Mouse (Mus musculus): ENCODE measurements around the gene Gtf2ird1. TPM values are rescaled to one million over a fixed set of nuclear protein-coding genes. Genes with fewer than 3 reads are reported as not detected.
"Not testable (repeated sequence)": the region's sequence is repeated elsewhere in the genome, so short reads cannot be mapped to it uniquely, and the experiment has no call there.

The Gtf2ird1 gene
- total RNA-seq, 2 experiments from 2014 or later = 39.9 to 44.9 TPM

DNA sequence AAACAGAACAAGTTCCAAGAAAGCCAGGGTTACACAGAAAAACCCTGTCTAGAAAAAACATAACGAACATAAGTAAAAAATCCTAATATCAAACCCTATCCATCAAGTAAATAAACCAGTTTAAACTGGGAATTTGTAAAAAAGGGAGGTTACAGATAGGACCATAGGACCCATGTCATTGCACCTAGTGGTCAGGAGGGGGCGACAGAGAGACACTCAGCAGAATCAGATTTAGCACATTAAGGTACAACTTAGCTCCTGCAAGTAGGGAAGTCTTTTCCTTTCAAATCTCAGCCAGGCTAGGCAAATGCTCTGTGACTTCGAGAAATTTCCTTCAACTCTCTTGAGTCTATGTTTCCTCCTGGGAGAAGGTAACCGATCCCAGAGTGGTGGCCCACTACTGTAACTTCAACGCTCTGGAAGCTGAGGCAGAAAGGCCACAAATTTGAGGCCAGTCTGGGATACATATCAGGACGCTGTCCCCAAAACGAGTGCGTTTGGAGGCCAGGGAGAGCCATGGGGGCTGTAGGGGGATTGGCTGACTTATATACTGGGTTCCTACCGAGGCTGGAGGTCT, 82.5 kb downstream of the Gtf2ird1 start:
- peak; percentile 49 to 50 for DNase-seq (ENCODE audit: extremely low spot score in 1 of 2, low spot score in 2 of 2)
- intact Hi-C loops (cut with DNase I) = no loop called here

DNA sequence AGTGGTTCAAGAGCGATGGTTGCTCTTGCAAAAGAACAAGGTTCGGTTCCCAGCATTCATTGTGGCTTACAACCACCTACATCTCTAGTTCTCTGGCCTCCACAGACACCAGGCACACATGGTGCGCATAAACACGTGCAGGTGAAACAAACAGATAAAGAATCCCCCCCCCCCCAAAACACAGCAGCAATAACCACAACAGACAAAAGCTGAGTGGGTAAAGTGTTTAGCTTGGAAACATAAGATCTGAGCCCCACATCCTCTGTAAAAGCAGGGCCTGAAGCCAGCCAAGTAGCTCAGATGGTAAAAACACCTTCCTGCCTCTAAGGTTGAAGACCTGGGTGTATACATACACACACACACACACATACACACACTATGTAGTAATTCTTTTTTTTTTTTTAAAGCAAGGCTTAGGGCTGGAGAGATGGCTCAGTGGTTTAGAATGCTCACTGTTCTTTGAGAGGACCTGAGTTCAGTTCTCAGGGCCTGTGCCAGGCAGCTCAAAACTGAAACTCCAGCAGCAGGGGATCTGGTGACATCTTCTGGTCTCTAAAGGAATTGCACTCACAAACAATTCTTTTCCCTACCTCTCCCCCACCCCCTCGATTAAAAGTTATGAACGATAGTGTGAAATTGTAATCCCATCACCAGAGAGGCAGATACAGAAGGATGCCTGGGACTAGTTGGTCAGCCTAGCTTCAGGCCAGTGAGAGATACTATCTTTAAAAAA, 83.4 kb downstream of the Gtf2ird1 start:
- intact Hi-C loops (cut with DNase I) = no loop called here
- no peak for DNase-seq (ENCODE audit: extremely low spot score in 1 of 2, low spot score in 2 of 2)

DNA sequence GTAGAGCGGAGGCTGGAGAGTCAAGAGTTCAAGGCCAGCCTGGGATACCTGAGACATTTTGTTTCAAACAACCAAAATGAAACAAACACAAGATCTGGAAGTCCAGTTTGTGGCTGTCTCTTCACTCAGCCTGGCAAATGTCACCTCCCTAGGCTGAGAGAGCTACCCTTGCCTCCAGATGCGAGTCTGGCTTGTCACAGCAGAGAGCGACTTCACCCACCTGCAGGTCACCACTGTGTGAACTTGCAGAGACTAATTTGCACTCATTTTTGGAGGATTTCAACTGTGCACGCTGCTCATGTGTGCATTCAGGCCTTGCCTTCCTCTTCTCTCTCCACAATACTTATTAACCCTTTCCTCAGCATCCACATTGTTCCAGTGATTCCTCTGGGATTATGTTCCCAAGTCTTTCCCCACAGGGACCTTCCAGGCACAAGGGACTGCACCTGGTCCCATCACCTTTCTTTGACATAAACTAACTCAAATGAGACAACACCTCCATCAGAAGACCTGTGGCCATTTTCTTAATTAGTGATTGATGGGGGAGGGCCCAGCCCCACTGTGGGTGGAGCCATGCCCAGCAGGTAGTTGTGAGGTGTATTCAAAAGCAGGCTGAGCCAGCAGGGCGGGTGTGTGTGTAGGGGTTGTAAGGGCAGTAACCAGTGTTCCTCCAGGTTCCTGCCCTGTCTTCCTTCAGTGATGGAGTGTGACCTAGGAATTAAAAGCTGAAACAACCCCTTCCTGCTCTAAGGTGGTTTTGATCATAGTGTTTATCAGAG, 84.8 kb downstream of the Gtf2ird1 start:
- intact Hi-C loops (cut with DNase I) = no loop called here
- no peak for DNase-seq (ENCODE audit: extremely low spot score in 1 of 2, low spot score in 2 of 2)

DNA sequence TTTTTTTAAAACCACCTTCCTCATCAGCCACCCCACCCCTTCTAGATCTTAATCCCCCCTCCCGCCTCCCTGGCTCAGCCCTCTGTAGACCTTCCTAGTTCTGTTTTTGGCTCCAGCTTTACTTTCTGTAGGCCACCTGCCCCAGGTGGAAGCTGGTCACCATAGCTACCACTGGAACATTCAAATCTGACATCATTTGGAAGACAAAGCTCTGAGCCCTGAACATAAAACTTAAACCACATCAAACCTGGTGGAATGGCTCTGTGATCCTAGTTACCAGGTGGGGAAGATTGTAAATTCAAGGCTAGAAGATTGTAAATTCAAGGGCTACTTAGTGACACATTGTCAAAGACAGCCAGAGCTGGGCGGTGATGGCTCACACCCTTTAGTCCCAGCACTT, 85.7 kb downstream of the Gtf2ird1 start:
- intact Hi-C loops (cut with DNase I) = no loop called here
- DNase-seq (ENCODE audit: extremely low spot score in 1 of 2, low spot score in 2 of 2) = no peak

DNA sequence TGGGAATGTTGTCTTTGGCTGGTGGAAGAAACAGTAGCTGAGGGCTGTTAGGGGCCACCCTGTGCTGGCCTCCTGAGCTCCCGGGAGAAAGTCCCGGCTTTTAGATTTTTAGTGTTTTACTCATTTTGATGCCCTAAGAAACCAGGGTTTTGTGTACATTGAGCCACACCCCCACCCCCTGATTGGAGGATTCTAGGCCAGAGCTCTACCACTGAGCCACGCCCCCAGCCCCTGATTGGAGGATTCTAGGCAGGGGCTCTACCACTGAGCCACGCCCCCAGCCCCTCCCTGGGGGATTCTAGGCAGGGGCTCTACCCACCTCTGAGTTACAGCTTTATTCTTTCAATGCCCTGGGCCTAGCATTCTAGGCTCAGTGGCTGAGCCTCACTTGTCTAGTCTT, 97.4 kb downstream of the Gtf2ird1 start:
- intact Hi-C loops (cut with DNase I) = no loop called here
- DNase-seq (ENCODE audit: extremely low spot score in 1 of 2, low spot score in 2 of 2) = no peak

DNA sequence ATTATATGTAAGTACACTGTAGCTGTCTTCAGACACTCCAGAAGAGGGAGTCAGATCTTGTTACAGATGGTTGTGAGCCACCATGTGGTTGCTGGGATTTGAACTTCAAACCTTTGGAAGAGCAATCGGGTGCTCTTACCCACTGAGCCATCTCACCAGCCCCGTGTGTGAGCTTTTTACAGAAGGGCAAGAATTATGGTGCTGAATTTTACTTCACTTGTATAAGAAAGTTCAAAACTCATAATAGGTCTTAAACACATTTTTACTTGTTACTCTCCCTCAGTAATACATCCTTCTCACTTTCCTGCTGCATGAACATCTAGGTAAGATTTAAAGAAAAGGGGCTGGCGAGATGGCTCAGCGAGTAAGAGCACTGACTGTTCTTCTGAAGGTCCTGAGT, 101.1 kb downstream of the Gtf2ird1 start:
- not testable (repeated sequence) for DNase-seq (ENCODE audit: extremely low spot score in 1 of 2, low spot score in 2 of 2)

DNA sequence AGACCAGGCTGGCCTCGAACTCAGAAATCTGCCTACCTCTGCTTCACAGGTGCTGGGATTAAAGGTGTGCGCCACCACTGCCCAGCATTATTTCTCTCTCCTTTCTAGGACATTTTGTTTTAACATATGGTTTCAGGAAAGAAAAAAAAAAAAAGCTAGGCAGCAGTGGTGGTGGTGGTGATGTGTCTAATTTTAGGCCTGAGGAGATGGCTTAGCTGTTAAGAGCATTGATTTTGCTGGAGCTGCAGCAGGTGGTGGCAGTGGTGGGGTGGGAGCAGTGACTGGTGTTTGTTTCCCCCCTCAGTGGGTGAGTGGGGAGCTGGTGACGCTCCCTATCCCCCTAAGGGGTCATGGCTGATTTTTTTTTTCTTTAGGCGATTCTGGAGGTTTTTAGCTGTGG, 103.4 kb downstream of the Gtf2ird1 start:
- intact Hi-C loops (cut with DNase I) = no loop called here
- no peak for DNase-seq (ENCODE audit: extremely low spot score in 1 of 2, low spot score in 2 of 2)

More for the DNA sequence above, 101.1 kb downstream of the Gtf2ird1 start:
- intact Hi-C loops (cut with DNase I) = not testable (repeated sequence)

DNA sequence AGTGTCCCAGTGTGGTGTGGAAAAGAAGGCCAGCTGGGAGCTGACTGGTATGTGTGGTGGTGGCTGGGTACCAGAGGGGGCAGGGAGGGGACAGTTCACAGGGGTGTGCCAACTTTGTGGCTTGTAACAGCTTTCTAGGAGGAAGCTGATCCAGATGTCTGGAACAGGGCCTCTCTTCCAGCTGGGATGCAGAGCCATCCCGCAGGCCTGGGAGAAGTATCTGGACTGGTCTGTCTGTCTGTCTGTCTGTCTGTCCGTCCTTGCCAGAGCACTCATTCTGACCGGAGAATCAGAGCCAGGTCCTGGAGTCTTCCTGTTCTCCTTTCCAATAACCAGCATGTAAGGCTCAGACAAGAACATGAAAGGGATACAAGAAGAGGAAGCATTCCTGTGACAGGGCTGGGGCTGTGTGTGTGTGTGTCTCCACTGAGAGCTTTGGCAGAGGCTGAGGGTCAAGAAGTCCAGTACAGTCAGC, 104.0 kb downstream of the Gtf2ird1 start:
- DNase-seq (ENCODE audit: extremely low spot score in 1 of 2, low spot score in 2 of 2) = peak in 1 of 2 experiments; percentile 41
- intact Hi-C loops (cut with DNase I) = no loop called here

DNA sequence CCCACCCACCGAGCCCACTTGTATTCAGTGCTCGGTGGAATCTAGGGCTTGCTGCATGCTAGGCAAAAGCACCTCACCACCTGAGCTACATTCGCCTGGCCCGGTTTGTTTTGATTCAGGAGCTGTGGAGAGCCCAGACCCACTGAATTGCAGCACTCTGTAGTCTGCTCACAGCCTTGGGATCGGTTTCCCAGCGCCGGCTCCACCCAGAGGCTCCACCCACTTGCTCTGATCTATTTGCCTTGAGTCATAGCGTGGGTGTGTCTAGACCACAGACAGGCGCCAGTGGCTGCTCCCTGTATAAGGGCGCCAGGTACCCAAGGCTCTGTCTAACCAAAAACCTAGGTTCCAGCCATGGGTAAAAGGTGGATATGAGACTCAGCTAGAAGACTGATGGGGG, 105.9 kb downstream of the Gtf2ird1 start:
- intact Hi-C loops (cut with DNase I) = no loop called here
- peak in 1 of 2 experiments; percentile 78 for DNase-seq (ENCODE audit: extremely low spot score in 1 of 2, low spot score in 2 of 2)

DNA sequence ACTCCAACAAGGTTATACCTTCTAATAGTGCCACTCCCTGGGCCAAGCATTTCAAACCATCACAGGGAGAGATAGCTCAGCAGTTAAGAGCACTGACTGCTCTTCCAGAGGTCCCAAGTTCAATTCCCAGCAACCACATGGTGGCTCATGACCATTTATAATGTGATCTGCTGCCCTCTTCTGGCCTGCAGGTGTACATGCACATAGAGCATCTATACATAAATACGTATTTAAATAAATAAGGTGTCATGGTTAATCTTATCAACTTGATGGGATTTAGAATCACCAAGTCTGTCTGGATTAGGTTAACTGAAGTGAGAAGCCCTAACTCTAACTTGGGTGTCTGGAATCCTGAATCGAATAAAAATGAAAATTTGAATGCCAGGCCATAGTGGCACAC, 109.5 kb downstream of the Gtf2ird1 start:
- no peak for DNase-seq (ENCODE audit: extremely low spot score in 1 of 2, low spot score in 2 of 2)
- intact Hi-C loops (cut with DNase I) = loop anchor here (10.0 kb wide), 1 partner anchor 72 kb away; no protein-coding TSS in a partner anchor

DNA sequence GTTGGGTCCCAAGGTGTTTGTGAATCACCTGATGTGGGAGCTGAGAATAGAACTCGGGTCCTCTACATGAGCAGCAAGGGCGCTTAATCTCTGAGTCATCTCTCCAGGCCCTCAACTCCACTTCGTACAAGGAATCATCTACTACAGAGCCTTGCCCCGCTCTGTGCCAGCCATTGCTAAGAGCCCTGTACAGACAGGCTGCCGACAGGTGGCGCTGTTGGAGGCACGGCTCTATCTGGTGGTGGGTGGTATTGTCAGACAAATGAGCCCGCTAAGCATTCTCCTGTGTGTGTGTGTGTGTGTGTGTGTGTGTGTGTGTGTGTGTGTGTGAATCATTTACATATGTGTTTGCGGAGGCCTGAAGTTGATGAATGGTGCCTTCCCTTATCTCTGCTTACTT, 111.1 kb downstream of the Gtf2ird1 start:
- intact Hi-C loops (cut with DNase I) = loop anchor here (10.0 kb wide), 1 partner anchor 71 kb away; no protein-coding TSS in a partner anchor
- peak in 1 of 2 experiments; percentile 61 for DNase-seq (ENCODE audit: extremely low spot score in 1 of 2, low spot score in 2 of 2)

DNA sequence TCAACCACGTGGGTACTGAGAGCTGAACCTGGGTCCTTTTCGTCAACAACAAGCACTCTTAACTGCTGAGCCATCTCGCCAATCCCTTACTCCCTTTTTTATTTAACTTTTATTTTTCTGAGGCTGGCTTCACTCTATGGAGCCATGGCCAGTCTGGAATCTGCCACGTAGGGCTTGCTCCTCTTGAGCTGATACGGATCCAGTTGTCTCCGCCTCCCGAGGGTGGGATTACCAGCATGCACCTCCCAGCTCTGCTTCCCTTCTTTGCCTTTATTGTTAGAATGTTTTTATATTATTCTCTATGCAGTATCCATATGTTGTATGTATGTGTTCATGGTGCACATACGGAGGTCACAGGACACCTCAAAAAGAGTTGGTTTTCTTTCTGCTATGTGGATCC, 112.4 kb downstream of the Gtf2ird1 start:
- intact Hi-C loops (cut with DNase I) = loop anchor here (10.0 kb wide), 1 partner anchor 69 kb away; no protein-coding TSS in a partner anchor

DNA sequence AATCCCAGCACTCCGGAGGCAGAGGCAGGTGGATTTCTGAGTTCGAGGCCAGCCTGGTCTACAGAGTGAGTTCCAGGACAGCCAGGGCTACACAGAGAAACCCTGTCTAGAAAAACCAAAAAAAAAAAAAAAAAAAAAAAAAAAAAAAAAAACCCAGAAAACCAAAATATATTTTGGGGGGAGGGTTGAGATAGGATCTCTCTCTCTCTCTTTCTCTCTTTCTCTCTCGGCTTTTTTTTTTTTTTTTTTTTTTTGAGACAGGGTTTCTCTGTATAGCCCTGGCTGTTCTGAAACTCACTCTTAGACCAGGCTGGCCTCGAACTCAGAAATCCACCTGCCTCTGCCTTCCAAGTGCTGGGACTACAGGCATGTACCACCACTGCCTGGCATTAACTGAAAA, 113.0 kb downstream of the Gtf2ird1 start:
- intact Hi-C loops (cut with DNase I) = loop anchor here (10.0 kb wide), 1 partner anchor 69 kb away; no protein-coding TSS in a partner anchor

More for the DNA sequence above, 112.4 kb downstream of the Gtf2ird1 start:
- no peak for DNase-seq (ENCODE audit: extremely low spot score in 1 of 2, low spot score in 2 of 2)

DNA sequence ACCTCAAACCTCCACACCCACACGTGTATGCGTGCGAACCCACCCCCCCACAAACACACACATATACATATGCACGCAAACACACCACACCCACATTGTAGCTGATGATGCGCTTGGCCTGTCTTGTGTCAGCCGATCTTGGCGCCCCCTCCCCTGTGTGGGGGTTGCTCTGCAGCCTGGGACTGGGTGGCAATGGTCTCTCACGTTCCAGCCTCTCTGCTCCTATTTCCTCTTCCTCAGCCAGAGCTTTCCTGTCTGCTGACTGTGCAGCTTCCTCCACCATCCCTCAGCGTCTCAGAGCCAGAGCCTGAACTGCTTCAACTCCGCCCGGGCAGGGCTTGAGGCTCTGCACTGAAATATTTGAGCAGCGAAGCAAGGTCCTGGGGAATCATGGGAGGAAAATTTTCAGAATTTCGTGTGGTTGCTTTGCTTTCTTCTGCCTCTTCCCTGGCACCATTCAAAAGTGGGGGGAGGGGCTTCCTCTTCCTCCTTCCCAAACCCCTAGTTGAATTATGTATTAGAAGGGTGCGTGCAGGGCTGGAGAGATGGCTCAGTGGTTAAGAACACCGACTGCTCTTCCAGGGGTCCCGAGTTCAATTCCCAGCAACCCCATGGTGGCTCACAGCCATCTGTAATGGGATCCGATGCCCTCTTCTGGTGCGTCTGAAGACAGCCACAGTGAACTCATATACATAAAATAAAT, 113.9 kb downstream of the Gtf2ird1 start:
- no peak for DNase-seq (ENCODE audit: extremely low spot score in 1 of 2, low spot score in 2 of 2)
- intact Hi-C loops (cut with DNase I) = loop anchor here (10.0 kb wide), 1 partner anchor 68 kb away; no protein-coding TSS in a partner anchor

More for the DNA sequence above, 113.0 kb downstream of the Gtf2ird1 start:
- DNase-seq (ENCODE audit: extremely low spot score in 1 of 2, low spot score in 2 of 2) = not testable (repeated sequence)

DNA sequence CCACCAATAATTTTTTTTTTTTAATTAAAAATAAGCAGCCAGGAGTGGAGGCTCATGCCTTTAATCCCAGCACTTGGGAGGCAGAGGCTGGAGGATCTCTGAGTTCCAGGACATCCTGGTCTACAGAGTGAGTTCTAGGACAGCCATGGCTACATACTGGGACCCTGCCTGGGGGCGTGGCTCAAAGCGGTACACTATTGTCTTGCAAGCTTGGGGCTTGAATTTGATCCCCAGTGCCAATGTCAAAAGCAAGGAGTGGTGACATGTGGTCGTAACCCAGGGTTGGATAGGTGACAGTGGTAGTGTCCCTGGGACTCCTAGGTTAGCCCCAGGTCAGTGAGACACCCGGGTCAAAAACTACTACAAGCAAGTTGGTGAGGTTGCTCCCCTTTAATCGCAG, 114.8 kb downstream of the Gtf2ird1 start:
- intact Hi-C loops (cut with DNase I) = loop anchor here (2.0 to 10.0 kb wide), 2 partner anchors 67 to 161 kb away; no protein-coding TSS in a partner anchor
- no peak for DNase-seq (ENCODE audit: extremely low spot score in 1 of 2, low spot score in 2 of 2)

DNA sequence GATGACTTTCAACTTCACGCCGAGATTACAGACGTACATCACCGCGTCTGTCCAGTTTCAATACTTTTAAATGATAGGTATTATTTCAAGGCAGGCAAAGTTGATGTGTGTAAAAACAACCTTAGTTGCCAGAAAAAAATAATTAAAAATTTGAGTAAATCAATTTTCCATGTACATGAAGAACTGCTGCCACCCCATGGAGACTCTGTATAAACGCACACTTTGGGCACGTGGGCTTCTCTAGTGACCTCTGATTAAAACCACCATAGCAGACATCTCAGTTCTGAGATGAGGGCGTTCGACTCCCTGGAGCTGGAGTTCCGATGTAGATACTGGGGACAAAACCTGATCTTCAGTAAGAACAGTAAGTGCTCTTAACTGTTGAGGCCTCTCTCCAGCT, 115.2 kb downstream of the Gtf2ird1 start:
- intact Hi-C loops (cut with DNase I) = loop anchor here (2.0 to 10.0 kb wide), 2 partner anchors 67 to 161 kb away; no protein-coding TSS in a partner anchor
- no peak for DNase-seq (ENCODE audit: extremely low spot score in 1 of 2, low spot score in 2 of 2)

DNA sequence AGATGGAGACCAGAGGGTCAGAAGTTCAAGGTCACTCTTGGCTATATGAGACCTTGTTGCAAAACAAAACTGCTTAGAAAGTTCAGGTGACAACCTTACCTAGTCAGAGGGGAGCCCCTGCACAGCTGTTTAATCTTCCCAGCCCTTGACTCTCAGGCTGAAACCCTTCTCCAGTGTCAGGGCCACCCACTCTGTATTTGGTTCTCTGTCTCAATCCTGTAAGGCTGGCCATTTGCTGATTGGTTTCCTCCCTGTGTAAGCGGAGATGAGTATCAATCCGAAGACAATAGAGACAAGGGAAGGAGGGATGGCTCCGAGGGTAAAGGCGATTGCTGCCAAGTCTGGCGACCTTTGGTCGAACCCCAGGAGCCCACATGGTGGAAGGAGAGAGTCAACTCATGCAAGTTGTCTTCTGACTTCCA, 116.4 kb downstream of the Gtf2ird1 start:
- intact Hi-C loops (cut with DNase I) = loop anchor here (2.0 to 10.0 kb wide), 2 partner anchors 65 to 159 kb away; no protein-coding TSS in a partner anchor
- DNase-seq (ENCODE audit: extremely low spot score in 1 of 2, low spot score in 2 of 2) = no peak

DNA sequence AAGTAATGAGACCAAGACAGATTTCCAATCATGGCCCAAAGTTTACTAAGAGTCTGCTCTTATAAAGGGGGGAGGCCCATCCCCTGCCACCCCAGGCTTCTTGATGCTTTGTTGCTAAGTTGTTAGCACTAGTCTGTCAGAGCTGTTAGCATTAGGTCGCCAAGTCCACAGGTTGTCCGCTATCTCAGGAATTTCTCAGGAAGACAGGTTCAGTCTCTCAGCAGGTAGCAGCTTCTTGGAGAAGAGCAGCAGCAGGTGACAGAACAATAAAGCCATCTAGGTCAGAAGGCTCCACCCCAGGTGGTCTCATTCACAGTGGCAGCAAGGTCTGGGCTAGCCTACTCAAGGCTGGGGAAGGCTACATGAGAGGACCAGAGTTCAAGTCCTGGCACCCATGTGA, 119.5 kb downstream of the Gtf2ird1 start:
- DNase-seq (ENCODE audit: extremely low spot score in 1 of 2, low spot score in 2 of 2); intact Hi-C loops (cut with DNase I): not testable (repeated sequence)
